Mouse (Mus musculus): ENCODE measurements around the gene Spon1. TPM values are rescaled to one million over a fixed set of nuclear protein-coding genes. Genes with fewer than 3 reads are reported as not detected.

Gene Spon1
- polyA plus RNA-seq, 1 experiment from 2014 or later, result 10.5 TPM

DNA sequence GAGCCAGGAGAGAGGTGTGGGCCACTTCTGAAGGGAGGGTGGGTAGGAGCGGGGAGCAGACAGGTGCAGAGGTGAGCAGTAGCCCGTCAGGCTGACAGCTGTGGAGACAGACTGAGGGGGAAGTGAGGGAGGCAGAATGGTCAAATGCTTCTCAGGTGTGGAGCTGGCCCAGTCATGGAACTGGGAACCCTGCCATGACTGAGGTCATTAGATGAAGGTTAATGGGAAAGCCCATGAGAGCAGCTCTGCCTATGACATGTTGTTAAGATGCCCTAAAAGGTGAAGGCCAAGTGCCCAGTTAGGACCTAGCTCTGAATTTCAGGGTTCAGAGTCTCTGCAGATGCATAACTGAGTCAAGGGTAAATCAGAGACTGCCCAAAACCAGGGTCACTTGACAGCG, 253.1 kb downstream of the Spon1 start:
- Histone ChIP-seq H3K4me3 (no peak overlapping the region), H3K4me1 (0 out of 2 replicates have a peak, but pooled peaks cover 2% of the 10 kb centered on the region), H3K9me3 (no peaks in the 10 kb centered on the region), H3K27ac (no peak overlapping the region), H3K9ac (no peak overlapping the region), H3K27me3 (no peaks in the 10 kb centered on the region), H3K36me3 (no peaks in the 10 kb centered on the region), H3K4me2 (no peak overlapping the region)
- 60% methylated on average over 3 of the region's 3 CpGs for WGBS
- no peak for ATAC-seq (ENCODE audit: borderline replicate concordance, extremely low read depth, low FRiP score, low TSS enrichment)

GRCm38 (mm10) chr7:114020057-114020703, 254.4 kb downstream of the Spon1 start:
- peak overlapping the region; percentile 24; the same call in 1 of the 2 replicates for H3K9ac ChIP-seq
- no peak overlapping the region for H3K27ac ChIP-seq
- H3K9me3 ChIP-seq, result no peaks in the 10 kb centered on the region
- 0 out of 2 replicates have a peak, but pooled peaks cover 2% of the 10 kb centered on the region for H3K4me1 ChIP-seq
- peak overlapping the region; percentile 56 for H3K4me2 ChIP-seq
- no peaks in the 10 kb centered on the region for H3K36me3 ChIP-seq
- no peaks in the 10 kb centered on the region for H3K27me3 ChIP-seq
- ATAC-seq (ENCODE audit: borderline replicate concordance, extremely low read depth, low FRiP score, low TSS enrichment), result no peak
- H3K4me3 ChIP-seq, result peak overlapping the region; percentile 44
- 8% methylated on average over 11 of the region's 11 CpGs for WGBS

GRCm38 (mm10) chr7:114020704-114021093, 254.9 kb downstream of the Spon1 start:
- Histone ChIP-seq H3K4me3 (peak overlapping the region; percentile 44), H3K4me2 (peak overlapping the region; percentile 56), H3K36me3 (no peaks in the 10 kb centered on the region), H3K9ac (peak overlapping the region; percentile 24; the same call in 1 of the 2 replicates), H3K27me3 (no peaks in the 10 kb centered on the region), H3K27ac (no peak overlapping the region), H3K9me3 (no peaks in the 10 kb centered on the region), H3K4me1 (0 out of 2 replicates have a peak, but pooled peaks cover 2% of the 10 kb centered on the region)
- 1% methylated on average over 11 of the region's 11 CpGs for WGBS
- ATAC-seq (ENCODE audit: borderline replicate concordance, extremely low read depth, low FRiP score, low TSS enrichment), result 0 out of 2 replicates have a peak, but pooled peaks have one; percentile 23

- Histone ChIP-seq H3K4me1 (no peaks in the 10 kb centered on the region), H3K4me2 (no peak overlapping the region), H3K4me3 (no peak overlapping the region), H3K27me3 (no peaks in the 10 kb centered on the region), H3K36me3 (no peaks in the 10 kb centered on the region), H3K9ac (no peak overlapping the region), H3K9me3 (no peaks in the 10 kb centered on the region), H3K27ac (no peak overlapping the region)
- ATAC-seq (ENCODE audit: borderline replicate concordance, extremely low read depth, low FRiP score, low TSS enrichment), result no peak
- 85% methylated on average over 8 of the region's 8 CpGs for WGBS
Measured at GRCm38 (mm10) chr7:114026923-114027322, 261.1 kb downstream of the Spon1 start.

DNA sequence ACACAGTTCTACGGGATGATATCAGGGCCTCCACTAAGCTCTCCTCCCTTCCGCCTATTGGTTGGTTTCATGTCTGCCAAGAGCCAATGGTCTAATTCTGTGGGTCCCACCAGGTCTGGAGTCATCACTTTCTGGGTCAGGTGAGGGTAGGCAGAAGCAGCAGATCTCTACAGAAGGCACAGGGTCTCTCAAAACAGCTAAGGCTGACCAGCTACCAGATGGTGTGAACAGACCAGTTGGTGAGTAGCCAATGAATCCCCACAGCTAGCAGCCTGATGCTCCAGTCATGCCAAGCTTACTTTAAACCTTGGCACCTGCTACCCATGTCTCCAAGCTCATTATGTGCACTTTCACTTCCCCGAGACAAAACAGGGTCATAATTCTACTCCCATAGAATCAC, 261.6 kb downstream of the Spon1 start:
- Histone ChIP-seq H3K36me3 (no peaks in the 10 kb centered on the region), H3K4me1 (no peaks in the 10 kb centered on the region), H3K4me2 (no peak overlapping the region), H3K27ac (no peak overlapping the region), H3K4me3 (no peak overlapping the region), H3K9ac (no peak overlapping the region), H3K27me3 (no peaks in the 10 kb centered on the region), H3K9me3 (no peaks in the 10 kb centered on the region)
- 84% methylated on average over 3 of the region's 3 CpGs for WGBS
- no peak for ATAC-seq (ENCODE audit: borderline replicate concordance, extremely low read depth, low FRiP score, low TSS enrichment)

DNA sequence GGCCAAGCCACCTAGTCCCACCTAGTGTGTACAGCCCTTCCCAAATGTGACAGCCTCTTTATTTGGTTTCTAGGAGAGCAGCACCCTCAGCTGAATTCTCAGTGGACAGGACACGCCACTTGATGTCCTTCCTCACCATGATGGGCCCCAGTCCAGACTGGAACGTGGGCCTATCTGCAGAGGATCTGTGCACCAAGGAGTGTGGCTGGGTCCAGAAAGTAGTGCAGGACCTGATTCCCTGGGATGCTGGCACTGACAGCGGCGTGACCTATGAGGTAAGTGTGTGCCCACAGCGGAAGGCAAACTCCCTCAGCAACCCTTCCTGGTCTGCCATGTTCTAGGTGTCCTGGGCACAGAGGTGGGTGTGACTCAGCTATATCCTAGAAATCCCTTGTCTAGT, 263.0 kb downstream of the Spon1 start:
- ATAC-seq (ENCODE audit: borderline replicate concordance, extremely low read depth, low FRiP score, low TSS enrichment), result no peak
- H3K4me1 ChIP-seq, result no peaks in the 10 kb centered on the region
- no peak overlapping the region for H3K4me3 ChIP-seq
- H3K27me3 ChIP-seq, result no peaks in the 10 kb centered on the region
- no peak overlapping the region for H3K4me2 ChIP-seq
- no peaks in the 10 kb centered on the region for H3K36me3 ChIP-seq
- H3K27ac ChIP-seq, result no peak overlapping the region
- H3K9me3 ChIP-seq, result no peaks in the 10 kb centered on the region
- H3K9ac ChIP-seq, result no peak overlapping the region
- WGBS, result 89% methylated on average over 5 of the region's 5 CpGs

DNA sequence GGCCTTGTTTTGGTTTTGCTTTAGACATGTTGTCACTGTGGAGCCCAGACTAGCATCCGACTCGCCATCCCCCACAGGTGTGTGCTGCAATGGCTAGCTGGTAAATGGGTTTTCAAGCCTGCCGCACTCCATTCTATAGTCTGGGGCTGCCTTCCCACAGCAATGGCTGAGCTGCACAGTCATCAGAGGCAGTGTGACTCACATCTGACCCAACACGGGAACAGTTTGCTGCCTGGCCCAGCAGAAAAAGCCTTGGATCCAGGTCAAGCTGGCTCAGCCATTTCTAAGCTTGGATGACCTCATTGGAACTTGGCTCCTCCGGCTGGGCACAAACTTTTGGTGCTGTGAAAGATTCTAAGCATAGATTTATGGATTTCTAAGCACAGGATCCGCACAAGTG, 263.8 kb downstream of the Spon1 start:
- H3K27ac ChIP-seq, result no peak overlapping the region
- 65% methylated on average over 6 of the region's 6 CpGs for WGBS
- ATAC-seq (ENCODE audit: borderline replicate concordance, extremely low read depth, low FRiP score, low TSS enrichment), result no peak
- H3K27me3 ChIP-seq, result no peaks in the 10 kb centered on the region
- H3K9me3 ChIP-seq, result no peaks in the 10 kb centered on the region
- H3K4me3 ChIP-seq, result no peak overlapping the region
- H3K4me1 ChIP-seq, result no peaks in the 10 kb centered on the region
- H3K4me2 ChIP-seq, result no peak overlapping the region
- no peaks in the 10 kb centered on the region for H3K36me3 ChIP-seq
- H3K9ac ChIP-seq, result no peak overlapping the region

DNA sequence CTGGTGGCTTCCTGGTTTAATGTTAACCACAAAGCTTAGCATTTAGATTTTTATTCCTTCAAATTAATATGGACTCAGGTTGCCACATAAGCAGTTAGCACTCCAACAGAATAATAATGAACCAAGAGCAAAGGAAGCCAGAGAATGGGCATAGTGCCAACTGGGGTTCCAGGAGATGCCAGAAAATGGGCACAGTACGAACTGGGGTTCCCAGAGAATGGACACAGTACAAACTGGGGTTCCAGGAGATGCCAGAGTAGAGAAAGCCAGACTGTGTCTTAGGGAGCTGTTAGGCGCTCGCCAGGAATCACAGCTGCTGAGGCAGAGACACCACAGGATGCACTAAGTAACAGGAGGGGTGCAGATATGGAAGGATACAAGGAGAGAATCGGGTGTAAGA, 271.4 kb downstream of the Spon1 start:
- Histone ChIP-seq H3K27me3 (no peaks in the 10 kb centered on the region), H3K4me1 (no peaks in the 10 kb centered on the region), H3K4me3 (no peak overlapping the region), H3K9ac (no peak overlapping the region), H3K36me3 (no peaks in the 10 kb centered on the region), H3K9me3 (no peaks in the 10 kb centered on the region), H3K27ac (no peak overlapping the region), H3K4me2 (no peak overlapping the region)
- WGBS, result 75% methylated on average over 4 of the region's 4 CpGs
- ATAC-seq (ENCODE audit: borderline replicate concordance, extremely low read depth, low FRiP score, low TSS enrichment), result 0 out of 2 replicates have a peak, but pooled peaks have one; percentile 39

DNA sequence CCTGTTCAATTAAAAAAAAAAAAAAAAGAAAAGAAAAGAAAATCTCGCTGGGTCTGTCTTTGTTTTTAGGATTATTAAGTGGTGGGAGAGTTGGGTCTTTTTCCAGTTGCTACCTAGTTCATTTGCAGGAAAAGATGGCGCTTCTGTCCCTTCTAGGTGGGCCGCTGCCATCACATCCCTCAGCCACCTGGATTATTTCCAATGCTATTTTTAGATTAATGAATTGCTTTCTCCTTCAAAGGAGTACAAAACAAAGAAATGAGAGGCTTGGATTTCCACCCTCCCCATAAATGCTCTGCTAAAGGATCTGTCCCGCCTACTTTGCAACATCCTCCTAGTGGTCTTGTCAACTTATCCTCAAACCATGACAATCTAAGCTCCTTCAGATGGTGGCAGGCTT, 275.6 kb downstream of the Spon1 start:
- H3K4me1 ChIP-seq, result peaks cover 10% of the 10 kb centered on the region; the same call in 1 of the 2 replicates
- no peak overlapping the region for H3K27ac ChIP-seq
- no peaks in the 10 kb centered on the region for H3K9me3 ChIP-seq
- no peak overlapping the region for H3K4me3 ChIP-seq
- WGBS, result 83% methylated on average over 4 of the region's 4 CpGs
- no peaks in the 10 kb centered on the region for H3K36me3 ChIP-seq
- H3K9ac ChIP-seq, result no peak overlapping the region
- no peak for ATAC-seq (ENCODE audit: borderline replicate concordance, extremely low read depth, low FRiP score, low TSS enrichment)
- no peaks in the 10 kb centered on the region for H3K27me3 ChIP-seq
- no peak overlapping the region for H3K4me2 ChIP-seq

GRCm38 (mm10) chr7:114042973-114043928, 277.5 kb downstream of the Spon1 start:
- 71% methylated on average over 26 of the region's 26 CpGs for WGBS
- no peaks in the 10 kb centered on the region for H3K9me3 ChIP-seq
- no peaks in the 10 kb centered on the region for H3K27me3 ChIP-seq
- H3K9ac ChIP-seq, result no peak overlapping the region
- no peak for ATAC-seq (ENCODE audit: borderline replicate concordance, extremely low read depth, low FRiP score, low TSS enrichment)
- H3K4me2 ChIP-seq, result no peak overlapping the region
- H3K27ac ChIP-seq, result no peak overlapping the region
- H3K4me1 ChIP-seq, result peaks cover 10% of the 10 kb centered on the region; the same call in 1 of the 2 replicates
- H3K36me3 ChIP-seq, result no peaks in the 10 kb centered on the region; the same call in 1 of the 2 replicates
- H3K4me3 ChIP-seq, result no peak overlapping the region

DNA sequence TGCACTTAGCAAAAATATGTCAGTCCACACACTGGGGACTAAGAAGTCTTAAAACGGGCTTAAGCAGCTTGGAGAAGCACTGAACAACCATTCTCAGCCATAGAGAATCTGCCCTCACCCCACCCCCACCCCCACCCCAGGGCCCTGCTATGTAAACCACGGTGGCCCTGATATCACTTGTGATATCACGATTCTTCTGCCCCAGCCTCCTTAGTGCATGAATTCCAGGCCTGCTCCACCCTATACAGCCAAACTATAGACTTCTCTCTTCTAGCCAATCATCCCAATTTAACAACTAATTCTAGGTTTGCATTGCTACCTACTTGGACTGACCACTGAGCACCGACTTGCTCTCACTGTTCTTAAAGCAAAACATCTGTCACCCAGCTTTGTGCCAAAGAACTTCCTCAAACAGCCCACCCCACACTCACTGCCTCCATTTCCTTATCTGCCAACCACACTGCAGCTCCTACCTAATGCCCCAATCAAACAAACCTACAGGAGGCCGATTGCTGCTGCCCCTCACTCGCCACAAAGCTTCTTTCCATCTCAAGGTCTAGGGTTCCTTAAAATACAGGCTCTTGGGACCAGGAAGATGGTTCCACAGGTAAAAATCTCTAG, 278.2 kb downstream of the Spon1 start:
- Histone ChIP-seq H3K27me3 (no peaks in the 10 kb centered on the region), H3K9ac (no peak overlapping the region), H3K4me1 (peaks cover 10% of the 10 kb centered on the region; the same call in 1 of the 2 replicates), H3K27ac (no peak overlapping the region), H3K4me3 (no peak overlapping the region), H3K36me3 (no peaks in the 10 kb centered on the region; the same call in 1 of the 2 replicates), H3K9me3 (no peaks in the 10 kb centered on the region), H3K4me2 (no peak overlapping the region)
- 37% methylated on average over 6 of the region's 6 CpGs for WGBS
- no peak; the same call in 1 of the 2 replicates for ATAC-seq (ENCODE audit: borderline replicate concordance, extremely low read depth, low FRiP score, low TSS enrichment)
